In the genomic region with DNA sequence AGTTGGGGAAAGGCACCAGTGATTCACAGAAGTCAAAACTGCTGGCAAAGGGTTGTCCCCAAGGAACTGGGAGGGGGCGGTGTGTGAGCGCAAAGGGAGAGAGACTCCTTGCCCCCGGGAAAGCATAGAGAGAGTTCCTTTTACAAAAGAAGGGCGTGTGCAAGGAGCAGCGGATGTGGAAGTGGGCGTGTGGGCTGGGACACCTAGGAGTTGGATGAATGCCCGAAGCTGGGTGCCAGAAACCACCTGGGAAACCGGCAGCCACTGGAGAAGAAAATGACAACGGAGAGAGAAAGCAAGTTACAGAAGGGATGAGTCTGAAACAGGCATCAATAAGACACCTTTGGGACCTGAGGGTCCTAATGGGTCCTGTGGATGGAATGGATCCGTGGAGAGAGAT, we compare ENCODE assay signal across 21 mouse cellular contexts.
A peak's percentile ranks its signal among the peaks of the same experiment; 100 is the strongest.
DNase-seq lines count a peak whose midpoint lies in the region; ATAC-seq and TF ChIP-seq lines count a peak whose summit lies in the region.
"Had no signal": no experiment of that assay in that cellular context is flagged by ENCODE, and none has a peak within 500 bp of the region (broad histone marks: within the 10 kb centered on the region; RNA-seq: fewer than 3 reads in every experiment).

No protein-coding gene starts in this region.

- intact Hi-C loops in left cerebral cortex, postnatal 4 days (cut with DNase I), result no loop called here
- intact Hi-C loops in left cerebral cortex, adult 2 months (cut with DNase I), result no loop called here

- DNase-seq in cerebellum, postnatal 10 days, result peak; percentile 9 to 18
- DNase-seq in cerebellum, adult 2 months, result no peak
- peak; percentile 2 for DNase-seq in left cerebral cortex, adult 11 months (ENCODE audit: low spot score)
- DNase-seq in left cerebral cortex, postnatal 4 days, result no peak
- peak; percentile 24 to 35 for DNase-seq in left cerebral cortex, adult 2 months (ENCODE audit: extremely low spot score in 1 of 2, low spot score in 2 of 2)
- peak; percentile 10 for DNase-seq in telencephalon, adult 2 months (ENCODE audit: low read depth, low spot score)
- DNase-seq in testis, postnatal 10 days (ENCODE audit: low spot score), result no peak
- DNase-seq: cerebellum, adult 11 months; gastrocnemius, postnatal 10 days; kidney, adult 8-10 months; layer of hippocampus, adult 9-11 months; lung, adult 18-20 months; retina, postnatal 1 day; thymus, adult 18-20 months had no signal

- no peaks in the 10 kb centered on the region for H3K4me1 ChIP-seq in cerebellum, adult 2 months (ENCODE audit: control insufficient read depth, insufficient read depth, low read length)
- H3K4me1 ChIP-seq in intestine, postnatal 0 days (replicated peaks; ENCODE audit: control insufficient read depth, insufficient read depth, low read length), result no peaks in the 10 kb centered on the region
- H3K4me1 ChIP-seq: limb, embryonic 15.5 days; neural tube, embryonic 13.5 days had no signal

- no peak overlapping the region for H3K27ac ChIP-seq in cerebellum, adult 2 months (ENCODE audit: insufficient read depth, low read length)
- H3K27ac ChIP-seq in left cerebral cortex, adult 2 months, result no peak overlapping the region
- no peak overlapping the region for H3K27ac ChIP-seq in intestine, postnatal 0 days (ENCODE audit: low read depth, low read length)
- H3K27ac ChIP-seq: hindbrain, embryonic 14.5 days; limb, embryonic 15.5 days; neural tube, embryonic 13.5 days had no signal

- 34% methylated on average over 10 of the region's 10 CpGs for WGBS in cerebellum, adult 2 months
- 69% methylated on average over 10 of the region's 10 CpGs for WGBS in intestine, postnatal 0 days

- H3K9me3 ChIP-seq in intestine, postnatal 0 days (ENCODE audit: control insufficient read depth), result no peaks in the 10 kb centered on the region
- H3K9me3 ChIP-seq: limb, embryonic 15.5 days; neural tube, embryonic 13.5 days had no signal

- no peak for TF ChIP-seq POLR2A in cerebellum, adult 2 months (IDR thresholded peaks at IDR 0.05; ENCODE audit: borderline replicate concordance, insufficient read depth, low read length)

- ATAC-seq in intestine, postnatal 0 days, result no peak
- ATAC-seq: forebrain, embryonic 14.5 days; midbrain, embryonic 16.5 days had no signal

- H3K4me2 ChIP-seq in intestine, postnatal 0 days (replicated peaks; ENCODE audit: low read depth), result no peak overlapping the region
- H3K4me2 ChIP-seq: hindbrain, embryonic 14.5 days; limb, embryonic 15.5 days; neural tube, embryonic 13.5 days had no signal

- H3K27me3 ChIP-seq in cerebellum, adult 2 months (ENCODE audit: control insufficient read depth, insufficient read depth, low read length), result no peaks in the 10 kb centered on the region; the same call in 1 of the 2 replicates
- no peaks in the 10 kb centered on the region for H3K27me3 ChIP-seq in intestine, postnatal 0 days (replicated peaks; ENCODE audit: control insufficient read depth, insufficient read depth, low read length)
- H3K27me3 ChIP-seq: limb, embryonic 15.5 days; neural tube, embryonic 13.5 days had no signal

- no peak overlapping the region for H3K9ac ChIP-seq in intestine, postnatal 0 days (ENCODE audit: low read depth, low read length)
- H3K9ac ChIP-seq: hindbrain, embryonic 14.5 days; limb, embryonic 15.5 days; neural tube, embryonic 13.5 days had no signal

- H3K4me3 ChIP-seq in cerebellum, adult 2 months (replicated peaks; ENCODE audit: insufficient read depth, low read depth, low read length), result no peak overlapping the region
- no peak overlapping the region for H3K4me3 ChIP-seq in left cerebral cortex, adult 2 months
- H3K4me3 ChIP-seq in intestine, postnatal 0 days (ENCODE audit: low read depth, low read length), result no peak overlapping the region
- H3K4me3 ChIP-seq: limb, embryonic 15.5 days; neural tube, embryonic 13.5 days had no signal

- H3K36me3 ChIP-seq in intestine, postnatal 0 days (ENCODE audit: control insufficient read depth, insufficient read depth), result no peaks in the 10 kb centered on the region
- H3K36me3 ChIP-seq: G1E; limb, embryonic 15.5 days; neural tube, embryonic 13.5 days had no signal

- no peak for TF ChIP-seq CTCF in cerebellum, adult 2 months (IDR thresholded peaks at IDR 0.05; ENCODE audit: borderline replicate concordance, insufficient read depth, low read depth, low read length)
- TF ChIP-seq CTCF in left cerebral cortex, adult 2 months (IDR thresholded peaks at IDR 0.05), result no peak
- no peak for TF ChIP-seq CTCF in intestine, postnatal 0 days (IDR thresholded peaks at IDR 0.05; ENCODE audit: low read depth)

Comparison
In these comparisons a context has a peak if more than half of its experiments do, and no peak if none do; other contexts are left out.
1. DNase-seq: peak in cerebellum, postnatal 10 days (2 of 2), left cerebral cortex, adult 11 months (single experiment), left cerebral cortex, adult 2 months (2 of 2) and telencephalon, adult 2 months (single experiment); none in cerebellum, adult 2 months (0 of 2), left cerebral cortex, postnatal 4 days (single experiment) and testis, postnatal 10 days (single experiment).